29 mouse cellular contexts compared by ENCODE assay signal in genomic region chr6:106561649-106562048, GRCm38 (mm10).
A peak's percentile ranks its signal among the peaks of the same experiment; 100 is the strongest.
DNase-seq lines count a peak whose midpoint lies in the region; ATAC-seq and TF ChIP-seq lines count a peak whose summit lies in the region.
"Had no signal": no experiment of that assay in that cellular context is flagged by ENCODE, and none has a peak within 500 bp of the region (broad histone marks: within the 10 kb centered on the region; RNA-seq: fewer than 3 reads in every experiment).

No protein-coding gene starts in this region.

- H3K4me1 ChIP-seq in hindbrain, embryonic 12.5 days: no peaks in the 10 kb centered on the region
- H3K4me1 ChIP-seq in hindbrain, embryonic 11.5 days (replicated peaks; ENCODE audit: control insufficient read depth, insufficient read depth, low read length): no peaks in the 10 kb centered on the region
- H3K4me1 ChIP-seq in neural tube, embryonic 13.5 days (replicated peaks): peaks cover 16% of the 10 kb centered on the region
- no peaks in the 10 kb centered on the region for H3K4me1 ChIP-seq in cerebellum, adult 2 months (ENCODE audit: control insufficient read depth, insufficient read depth, low read length)
- H3K4me1 ChIP-seq: embryonic facial prominence, embryonic 12.5 days; heart, embryonic 10.5 days; kidney, embryonic 15.5 days; limb, embryonic 13.5 days; stomach, embryonic 15.5 days had no signal

- H3K4me3 ChIP-seq in hindbrain, embryonic 12.5 days: no peak overlapping the region
- H3K4me3 ChIP-seq in hindbrain, embryonic 11.5 days (ENCODE audit: low read depth, low read length): no peak overlapping the region
- H3K4me3 ChIP-seq in neural tube, embryonic 13.5 days: no peak overlapping the region
- H3K4me3 ChIP-seq in cerebellum, adult 2 months (replicated peaks; ENCODE audit: insufficient read depth, low read depth, low read length): no peak overlapping the region
- H3K4me3 ChIP-seq: embryonic facial prominence, embryonic 12.5 days; heart, embryonic 10.5 days; kidney, embryonic 15.5 days; layer of hippocampus, adult 2 months; limb, embryonic 13.5 days; lung, embryonic 15.5 days; midbrain, embryonic 12.5 days; myocyte; stomach, embryonic 15.5 days had no signal

- H3K9me3 ChIP-seq in hindbrain, embryonic 12.5 days (replicated peaks): no peaks in the 10 kb centered on the region
- no peaks in the 10 kb centered on the region for H3K9me3 ChIP-seq in hindbrain, embryonic 11.5 days (ENCODE audit: control insufficient read depth, low read length)
- H3K9me3 ChIP-seq in neural tube, embryonic 13.5 days: no peaks in the 10 kb centered on the region
- H3K9me3 ChIP-seq: embryonic facial prominence, embryonic 12.5 days; heart, embryonic 10.5 days; kidney, embryonic 15.5 days; limb, embryonic 13.5 days; lung, embryonic 15.5 days; midbrain, embryonic 12.5 days; stomach, embryonic 15.5 days had no signal

- no peaks in the 10 kb centered on the region for H3K27me3 ChIP-seq in hindbrain, embryonic 12.5 days
- H3K27me3 ChIP-seq in hindbrain, embryonic 11.5 days (ENCODE audit: control insufficient read depth, insufficient read depth, low read length): no peaks in the 10 kb centered on the region
- no peaks in the 10 kb centered on the region for H3K27me3 ChIP-seq in neural tube, embryonic 13.5 days
- H3K27me3 ChIP-seq in cerebellum, adult 2 months (ENCODE audit: control insufficient read depth, insufficient read depth, low read length): no peaks in the 10 kb centered on the region
- H3K27me3 ChIP-seq: CH12.LX; embryonic facial prominence, embryonic 12.5 days; kidney, embryonic 15.5 days; limb, embryonic 13.5 days; lung, embryonic 15.5 days; midbrain, embryonic 12.5 days; stomach, embryonic 15.5 days had no signal

- H3K9ac ChIP-seq in hindbrain, embryonic 12.5 days: no peak overlapping the region
- H3K9ac ChIP-seq in hindbrain, embryonic 11.5 days (ENCODE audit: low read depth, low read length): no peak overlapping the region
- H3K9ac ChIP-seq in neural tube, embryonic 13.5 days: no peak overlapping the region
- H3K9ac ChIP-seq: embryonic facial prominence, embryonic 12.5 days; kidney, embryonic 15.5 days; limb, embryonic 13.5 days; lung, embryonic 15.5 days; midbrain, embryonic 12.5 days; stomach, embryonic 15.5 days had no signal

- ATAC-seq in hindbrain, embryonic 12.5 days (ENCODE audit: low FRiP score): peak; percentile 57; the same call in 1 of the 2 replicates
- ATAC-seq in hindbrain, embryonic 11.5 days (ENCODE audit: low FRiP score): no peak
- ATAC-seq in neural tube, embryonic 13.5 days (ENCODE audit: low read depth): peak; percentile 67; the same call in 1 of the 2 replicates
- ATAC-seq: activated CD4-positive, CD25-positive, alpha-beta regulatory T cell, adult 4 months; forebrain, embryonic 14.5 days had no signal

- no peak for DNase-seq in hindbrain, embryonic 11.5 days (ENCODE audit: low spot score)
- peak; percentile 29 for DNase-seq in retina, postnatal 1 day
- no peak for DNase-seq in retina, embryonic 14.5 days (ENCODE audit: low spot score)
- DNase-seq in cerebellum, adult 2 months: no peak
- DNase-seq in spleen, adult 18-20 months: no peak
- DNase-seq: adrenal gland, adult 2 months; cerebellum, adult 9-10 months; embryo, embryonic 11 days; gastrocnemius, postnatal 25 days; heart, adult 11 months; heart, postnatal 4 days; kidney, adult 18-20 months; kidney, postnatal 36 days; right cerebral cortex, postnatal 14 days had no signal

- no peaks in the 10 kb centered on the region for H3K36me3 ChIP-seq in hindbrain, embryonic 12.5 days
- no peaks in the 10 kb centered on the region for H3K36me3 ChIP-seq in hindbrain, embryonic 11.5 days (ENCODE audit: control insufficient read depth, insufficient read depth, low read length)
- no peaks in the 10 kb centered on the region for H3K36me3 ChIP-seq in neural tube, embryonic 13.5 days
- H3K36me3 ChIP-seq: embryonic facial prominence, embryonic 12.5 days; heart, embryonic 10.5 days; kidney, embryonic 15.5 days; limb, embryonic 13.5 days; lung, embryonic 15.5 days; midbrain, embryonic 12.5 days; stomach, embryonic 15.5 days had no signal

- no peak overlapping the region for H3K27ac ChIP-seq in hindbrain, embryonic 12.5 days
- H3K27ac ChIP-seq in hindbrain, embryonic 11.5 days (ENCODE audit: low read depth, low read length): no peak overlapping the region
- H3K27ac ChIP-seq in neural tube, embryonic 13.5 days (replicated peaks): 0 out of 2 replicates have a peak overlapping the region, but pooled peaks have one; percentile 33
- H3K27ac ChIP-seq in cerebellum, adult 2 months (ENCODE audit: insufficient read depth, low read length): no peak overlapping the region
- H3K27ac ChIP-seq: embryonic facial prominence, embryonic 12.5 days; heart, embryonic 10.5 days; kidney, embryonic 15.5 days; layer of hippocampus, adult 2 months; limb, embryonic 13.5 days; lung, embryonic 15.5 days; midbrain, embryonic 12.5 days; stomach, embryonic 15.5 days had no signal

- no peak for TF ChIP-seq CTCF in cerebellum, adult 2 months (IDR thresholded peaks at IDR 0.05; ENCODE audit: borderline replicate concordance, insufficient read depth, low read depth, low read length)

- no peak for TF ChIP-seq POLR2A in cerebellum, adult 2 months (IDR thresholded peaks at IDR 0.05; ENCODE audit: borderline replicate concordance, insufficient read depth, low read length)

- 62% methylated on average over 6 of the region's 6 CpGs for WGBS in hindbrain, embryonic 12.5 days
- WGBS in hindbrain, embryonic 11.5 days: 81% methylated on average over 6 of the region's 6 CpGs
- WGBS in neural tube, embryonic 13.5 days: 46% methylated on average over 6 of the region's 6 CpGs
- WGBS in cerebellum, adult 2 months: 92% methylated on average over 6 of the region's 6 CpGs

- H3K4me2 ChIP-seq in hindbrain, embryonic 12.5 days (replicated peaks): no peak overlapping the region
- H3K4me2 ChIP-seq in hindbrain, embryonic 11.5 days (replicated peaks; ENCODE audit: low read depth, low read length): no peak overlapping the region
- H3K4me2 ChIP-seq in neural tube, embryonic 13.5 days: no peak overlapping the region
- H3K4me2 ChIP-seq: embryonic facial prominence, embryonic 12.5 days; kidney, embryonic 15.5 days; limb, embryonic 13.5 days; liver, embryonic 11.5 days; lung, embryonic 15.5 days; midbrain, embryonic 12.5 days; stomach, embryonic 15.5 days had no signal
